Mouse (Mus musculus) lung, postnatal 0 days (tissue): ENCODE measurements around the gene Sept10. TPM values are rescaled to one million over a fixed set of nuclear protein-coding genes. Genes with fewer than 3 reads are reported as not detected.

Experiments
- ATAC-seq: fragments of 200-750 bp; cut with Nextera tagmentation; 2 replicates; pipeline ENCODE4 v1.8.0; 2017; ENCODE audit warnings: moderate library complexity
- DNase-seq: peaks from one replicate; pipeline ENCODE4 v3.0.0-alpha.2; 2016; ENCODE audit warnings: low spot score
- H3K27ac ChIP-seq: fragments of 300-500 bp; sonication (generic); 2 replicates; pipeline ENCODE4 v1.5.1; 2014; ENCODE audit warnings: antibody characterized with exemption, mild to moderate bottlenecking, low read length, mixed read lengths
- H3K27me3 ChIP-seq: fragments of 300-500 bp; sonication (generic); replicated peaks from 2 replicates; pipeline ENCODE4 v1.6.1; 2014; ENCODE audit warnings: low read length, mixed read lengths; ENCODE audit not compliant: insufficient read depth
- H3K36me3 ChIP-seq: fragments of 300-500 bp; sonication (generic); 2 replicates; pipeline ENCODE4 v1.6.1; 2014; ENCODE audit warnings: low read length, mixed read lengths; ENCODE audit not compliant: insufficient read depth
- H3K4me1 ChIP-seq: fragments of 300-500 bp; sonication (generic); 2 replicates; pipeline ENCODE4 v1.6.1; 2014; ENCODE audit warnings: antibody characterized with exemption, low read depth, low read length, mixed read lengths; ENCODE audit not compliant: insufficient read depth
- H3K4me2 ChIP-seq: fragments of 300-500 bp; sonication (generic); replicated peaks from 2 replicates; pipeline ENCODE4 v1.6.1; 2014; ENCODE audit warnings: low read depth, mild to moderate bottlenecking, low read length, moderate library complexity, mixed read lengths
- H3K4me3 ChIP-seq: fragments of 300-500 bp; sonication (generic); 2 replicates; pipeline ENCODE4 v1.5.1; 2014; ENCODE audit warnings: low read depth, low read length
- H3K9ac ChIP-seq: fragments of 300-500 bp; sonication (generic); replicated peaks from 2 replicates; pipeline ENCODE4 v1.6.1; 2014; ENCODE audit warnings: low read depth, mild to moderate bottlenecking
- H3K9me3 ChIP-seq: fragments of 300-500 bp; sonication (generic); 2 replicates; pipeline ENCODE4 v1.6.1; 2016; ENCODE audit warnings: low read length, mixed read lengths
- CTCF ChIP-seq: IDR thresholded peaks from 2 replicates; pipeline ENCODE4 v1.5.1; 2016; ENCODE audit warnings: antibody characterized with exemption, mild to moderate bottlenecking
- EP300 ChIP-seq: IDR thresholded peaks from 2 replicates; pipeline ENCODE4 v1.6.1; 2016; ENCODE audit warnings: antibody characterized with exemption, mild to moderate bottlenecking, control low read depth
- WGBS: fragments of 180-500 bp; shearing (Covaris S2); extraction: QIAGEN DNeasy Blood & Tissue Kit; methylation state at CpG from one replicate; pipeline ENCODE4 v1.1.7; 2014; 5-methylcytosine and 5-hydroxymethylcytosine counted together
- polyA plus RNA-seq: library from polyadenylated mRNA; unstranded; fragments of >200 nt; fragmentation: Nextera tagmentation; extraction: Ambion mirVana; gene quantifications from 2 replicates; pipeline ENCODE4 v1.2.1, GENCODE M21; 2015

The Sept10 gene
- polyA plus RNA-seq: 42.2 and 45.2 TPM in 2 replicates

- Histone ChIP-seq H3K27me3 (no peaks in the 10 kb centered on the region), H3K36me3 (no peaks in the 10 kb centered on the region), H3K4me3 (peak within 1 kb of the TSS; percentile 82), H3K9me3 (no peaks in the 10 kb centered on the region), H3K4me1 (peaks cover 14% of the 10 kb centered on the region; the same call in 1 of the 2 replicates), H3K4me2 (peak within 1 kb of the TSS; percentile 98), H3K9ac (peak within 1 kb of the TSS; percentile 94), H3K27ac (peak within 1 kb of the TSS; percentile 96)
- TF ChIP-seq CTCF (no peak), EP300 (no peak)
- peak; percentile 98 for DNase-seq
- WGBS: 1% methylated on average over 79 of the region's 84 CpGs
- ATAC-seq: peak; percentile 98
These were observed at the start of gene Sept10, which contains the start of gene Sowahc for GRCm38 (mm10) chr10:59221473-59222270. Sept10 (minus strand) TSS chr10:59221847. Sowahc (plus strand) TSS chr10:59221953.

GRCm38 (mm10) chr10:59268754-59269153 lies 47.1 kb upstream of the Sept10 start:
- WGBS: 54% methylated on average over 3 of the region's 3 CpGs
- Histone ChIP-seq H3K9ac (no peak overlapping the region), H3K27ac (no peak overlapping the region), H3K4me3 (no peak overlapping the region), H3K4me2 (no peak overlapping the region), H3K9me3 (no peaks in the 10 kb centered on the region), H3K27me3 (no peaks in the 10 kb centered on the region), H3K36me3 (no peaks in the 10 kb centered on the region), H3K4me1 (peaks cover 6% of the 10 kb centered on the region; the same call in 1 of the 2 replicates)
- DNase-seq (no peak), ATAC-seq (no peak)
- TF ChIP-seq CTCF: no peak
- TF ChIP-seq EP300: no peak

GRCm38 (mm10) chr10:59268109-59268508 lies 46.5 kb upstream of the Sept10 start:
- H3K27me3 ChIP-seq: no peaks in the 10 kb centered on the region
- WGBS: 46% methylated on average over 4 of the region's 4 CpGs
- no peak overlapping the region for H3K4me3 ChIP-seq
- DNase-seq (no peak), ATAC-seq (no peak)
- peaks cover 8% of the 10 kb centered on the region for H3K4me1 ChIP-seq
- no peak overlapping the region for H3K27ac ChIP-seq
- H3K4me2 ChIP-seq: no peak overlapping the region
- no peaks in the 10 kb centered on the region for H3K36me3 ChIP-seq
- TF ChIP-seq EP300: no peak
- no peak for TF ChIP-seq CTCF
- H3K9me3 ChIP-seq: no peaks in the 10 kb centered on the region
- H3K9ac ChIP-seq: no peak overlapping the region

- 61% methylated on average over 2 of the region's 2 CpGs for WGBS
- H3K4me1 ChIP-seq: peaks cover 10% of the 10 kb centered on the region
- H3K36me3 ChIP-seq: no peaks in the 10 kb centered on the region
- no peak overlapping the region for H3K4me2 ChIP-seq
- ATAC-seq (no peak), DNase-seq (no peak)
- TF ChIP-seq CTCF (no peak), EP300 (no peak)
- no peak overlapping the region for H3K27ac ChIP-seq
- no peaks in the 10 kb centered on the region for H3K27me3 ChIP-seq
- H3K9ac ChIP-seq: no peak overlapping the region
- no peak overlapping the region for H3K4me3 ChIP-seq
- H3K9me3 ChIP-seq: no peaks in the 10 kb centered on the region
These were observed 45.6 kb upstream of the Sept10 start for GRCm38 (mm10) chr10:59267275-59267674.

- Histone ChIP-seq H3K27me3 (no peaks in the 10 kb centered on the region), H3K36me3 (no peaks in the 10 kb centered on the region), H3K27ac (peak overlapping the region; percentile 85), H3K4me2 (peak overlapping the region; percentile 38), H3K9ac (no peak overlapping the region), H3K4me3 (no peak overlapping the region), H3K9me3 (no peaks in the 10 kb centered on the region), H3K4me1 (peaks cover 10% of the 10 kb centered on the region)
- no peak for TF ChIP-seq EP300
- TF ChIP-seq CTCF: no peak
- 43% methylated on average over 1 of the region's 1 CpGs for WGBS
- ATAC-seq: peak; percentile 66
- DNase-seq: peak; percentile 77
These were observed 44.5 kb upstream of the Sept10 start for GRCm38 (mm10) chr10:59266097-59266496.

GRCm38 (mm10) chr10:59265674-59266073 lies 44.0 kb upstream of the Sept10 start:
- 0% methylated on average over 4 of the region's 4 CpGs for WGBS
- Histone ChIP-seq H3K4me3 (no peak overlapping the region), H3K9ac (no peak overlapping the region), H3K36me3 (no peaks in the 10 kb centered on the region), H3K27me3 (no peaks in the 10 kb centered on the region), H3K27ac (peak overlapping the region; percentile 85), H3K4me2 (peak overlapping the region; percentile 38), H3K9me3 (no peaks in the 10 kb centered on the region), H3K4me1 (peaks cover 10% of the 10 kb centered on the region)
- TF ChIP-seq CTCF (no peak), EP300 (peak; percentile 73)
- ATAC-seq (peak; percentile 88), DNase-seq (peak; percentile 92)
